Mouse (Mus musculus) kidney, embryonic 14.5 days (tissue): ENCODE results near the gene Fndc5. TPM values are rescaled to one million over a fixed set of nuclear protein-coding genes. Genes with fewer than 3 reads are reported as not detected.

Source experiments
- ATAC-seq: fragments of 200-750 bp; cut with Nextera tagmentation; 2 replicates; pipeline ENCODE4 v1.8.0; 2017; ENCODE audit warnings: moderate number of reproducible peaks, mild to moderate bottlenecking, moderate TSS enrichment, moderate library complexity; ENCODE audit not compliant: low FRiP score, low TSS enrichment
- H3K27ac ChIP-seq: fragments of 300-500 bp; sonication (generic); 2 replicates; pipeline ENCODE4 v1.5.1; 2014; ENCODE audit warnings: low read depth, mild to moderate bottlenecking, low read length, moderate library complexity, mixed read lengths
- H3K27me3 ChIP-seq: fragments of 300-500 bp; sonication (generic); 2 replicates; pipeline ENCODE4 v1.6.1; 2014; ENCODE audit warnings: mild to moderate bottlenecking, low read length; ENCODE audit not compliant: control insufficient read depth, insufficient read depth
- H3K36me3 ChIP-seq: fragments of 300-500 bp; sonication (generic); 2 replicates; pipeline ENCODE4 v1.6.1; 2014; ENCODE audit warnings: low read length, mixed read lengths; ENCODE audit not compliant: control insufficient read depth, insufficient read depth
- H3K4me1 ChIP-seq: fragments of 300-500 bp; sonication (generic); 2 replicates; pipeline ENCODE4 v1.6.1; 2014; ENCODE audit warnings: low read length, mixed read lengths; ENCODE audit not compliant: control insufficient read depth, insufficient read depth
- H3K4me2 ChIP-seq: fragments of 300-500 bp; sonication (generic); replicated peaks from 2 replicates; pipeline ENCODE4 v1.6.1; 2014; ENCODE audit warnings: low read depth, mild to moderate bottlenecking, low read length
- H3K4me3 ChIP-seq: fragments of 300-500 bp; sonication (generic); 2 replicates; pipeline ENCODE4 v1.5.1; 2014; ENCODE audit warnings: mild to moderate bottlenecking, low read length
- H3K9ac ChIP-seq: fragments of 300-500 bp; sonication (generic); 2 replicates; pipeline ENCODE4 v1.6.1; 2014; ENCODE audit warnings: low read depth, mild to moderate bottlenecking, low read length, moderate library complexity
- H3K9me3 ChIP-seq: fragments of 300-500 bp; sonication (generic); 2 replicates; pipeline ENCODE4 v1.6.1; 2016; ENCODE audit warnings: low read length; ENCODE audit not compliant: control insufficient read depth
- WGBS: fragments of 180-500 bp; shearing (Covaris S2); extraction: QIAGEN DNeasy Blood & Tissue Kit; methylation state at CpG from one replicate; pipeline ENCODE4 v1.1.7; 2014; 5-methylcytosine and 5-hydroxymethylcytosine counted together
- polyA plus RNA-seq: library from polyadenylated mRNA; unstranded; fragments of >200 nt; fragmentation: Nextera tagmentation; extraction: Ambion mirVana; gene quantifications from 2 replicates; pipeline ENCODE4 v1.2.1, GENCODE M21; 2014

Gene Fndc5
- polyA plus RNA-seq, 1 experiment from 2014 or later: 4.3 TPM

DNA sequence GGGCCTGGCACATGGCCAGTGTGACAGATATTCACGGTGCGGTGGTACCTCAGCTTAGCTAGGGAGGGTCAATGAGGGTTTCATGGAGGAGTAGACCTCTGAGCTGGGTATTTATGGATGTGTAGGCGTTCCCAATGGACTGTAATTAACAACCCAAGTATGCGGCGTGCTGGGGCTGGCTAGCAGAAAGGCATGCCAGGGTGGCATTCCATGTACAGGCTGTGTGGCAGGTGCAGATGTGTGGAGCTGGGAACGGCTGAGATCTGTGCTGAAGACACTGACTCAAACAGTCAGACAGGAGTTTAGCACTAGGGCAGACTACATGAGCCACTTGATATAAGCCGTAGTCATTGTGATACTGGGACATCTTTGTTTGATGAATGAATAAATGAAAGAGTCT, 28.2 kb upstream of the Fndc5 start:
- Histone ChIP-seq H3K9ac (no peak overlapping the region), H3K4me1 (peaks cover 36% of the 10 kb centered on the region), H3K4me3 (no peak overlapping the region), H3K4me2 (no peak overlapping the region), H3K27me3 (peaks cover 26% of the 10 kb centered on the region), H3K36me3 (no peaks in the 10 kb centered on the region), H3K27ac (no peak overlapping the region), H3K9me3 (no peaks in the 10 kb centered on the region)
- no peak for ATAC-seq
- 51% methylated on average over 7 of the region's 7 CpGs for WGBS

DNA sequence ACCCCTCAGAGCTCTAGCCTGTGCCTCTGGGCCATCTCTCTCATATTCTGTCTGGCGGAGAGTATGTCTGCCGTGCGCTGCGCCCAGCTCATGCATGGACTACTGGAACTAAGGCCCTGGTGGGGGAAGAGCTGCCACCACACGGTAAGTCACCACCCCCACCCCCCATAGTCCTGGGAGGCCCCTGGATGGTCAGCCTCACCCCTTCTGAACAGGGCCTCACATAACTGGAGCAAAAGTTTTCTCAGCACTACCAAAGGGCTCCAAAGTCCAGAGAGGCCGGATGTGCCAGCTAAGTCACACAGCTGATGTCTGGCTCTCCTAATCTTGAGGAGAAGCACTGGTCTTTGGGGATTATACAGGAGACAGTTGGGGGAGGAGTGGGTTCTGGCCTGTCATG, 26.0 kb upstream of the Fndc5 start:
- Histone ChIP-seq H3K4me1 (peaks cover 34% of the 10 kb centered on the region; the same call in 1 of the 2 replicates), H3K27ac (no peak overlapping the region), H3K27me3 (peaks cover 10% of the 10 kb centered on the region; the same call in 1 of the 2 replicates), H3K9me3 (no peaks in the 10 kb centered on the region), H3K4me3 (no peak overlapping the region), H3K4me2 (no peak overlapping the region), H3K9ac (no peak overlapping the region), H3K36me3 (no peaks in the 10 kb centered on the region)
- 82% methylated on average over 6 of the region's 6 CpGs for WGBS
- no peak for ATAC-seq

DNA sequence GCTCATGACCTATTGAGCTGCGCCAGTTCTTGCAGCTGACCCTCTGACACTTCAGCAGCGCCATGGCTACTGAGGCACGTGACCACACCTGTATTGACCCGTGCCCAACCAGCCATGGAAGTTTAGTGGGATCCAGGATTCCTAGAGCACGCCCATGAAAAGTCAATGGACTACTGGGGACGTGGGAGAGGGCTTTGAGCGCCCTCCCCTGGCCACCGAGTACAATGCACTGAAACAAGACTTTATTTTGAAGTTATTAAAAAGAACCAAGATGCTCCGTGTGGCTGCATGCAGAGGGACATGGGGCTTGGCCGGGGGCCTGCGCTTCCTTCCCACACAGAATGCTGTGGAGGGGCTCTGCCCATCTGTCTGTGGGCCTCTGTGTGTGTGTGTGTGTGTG, 25.4 kb upstream of the Fndc5 start:
- Histone ChIP-seq H3K4me1 (peaks cover 34% of the 10 kb centered on the region; the same call in 1 of the 2 replicates), H3K4me2 (no peak overlapping the region), H3K9me3 (no peaks in the 10 kb centered on the region), H3K27ac (no peak overlapping the region), H3K4me3 (no peak overlapping the region), H3K9ac (no peak overlapping the region), H3K27me3 (peaks cover 7% of the 10 kb centered on the region; the same call in 1 of the 2 replicates), H3K36me3 (no peaks in the 10 kb centered on the region)
- no peak for ATAC-seq
- WGBS: 48% methylated on average over 11 of the region's 11 CpGs

DNA sequence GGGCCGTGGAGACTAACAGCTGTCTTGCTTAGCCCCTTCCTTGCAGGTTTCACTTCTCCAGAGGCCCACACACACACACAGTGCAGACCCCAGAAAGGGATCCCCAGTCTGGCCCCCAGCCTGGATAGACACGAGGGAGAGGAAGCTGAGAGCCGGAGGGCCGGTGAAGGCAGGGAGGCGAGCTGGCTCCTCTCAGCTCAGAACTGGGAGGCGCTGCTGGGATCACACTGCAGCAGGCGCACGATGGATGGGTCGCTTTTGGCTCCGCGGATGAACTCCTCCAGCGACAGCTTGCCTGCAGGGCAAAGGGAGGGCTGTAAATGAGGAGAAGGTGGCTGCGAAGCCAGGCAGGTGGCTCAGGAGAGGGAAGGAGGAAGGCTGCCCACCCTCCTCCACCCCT, 24.6 kb upstream of the Fndc5 start:
- 35% methylated on average over 13 of the region's 13 CpGs for WGBS
- Histone ChIP-seq H3K9me3 (no peaks in the 10 kb centered on the region), H3K36me3 (no peaks in the 10 kb centered on the region), H3K27me3 (peaks cover 1% of the 10 kb centered on the region; the same call in 1 of the 2 replicates), H3K4me2 (no peak overlapping the region), H3K4me1 (peaks cover 34% of the 10 kb centered on the region; the same call in 1 of the 2 replicates), H3K9ac (peak overlapping the region; percentile 2; the same call in 1 of the 2 replicates), H3K27ac (no peak overlapping the region; the same call in 1 of the 2 replicates), H3K4me3 (no peak overlapping the region)
- ATAC-seq: no peak

DNA sequence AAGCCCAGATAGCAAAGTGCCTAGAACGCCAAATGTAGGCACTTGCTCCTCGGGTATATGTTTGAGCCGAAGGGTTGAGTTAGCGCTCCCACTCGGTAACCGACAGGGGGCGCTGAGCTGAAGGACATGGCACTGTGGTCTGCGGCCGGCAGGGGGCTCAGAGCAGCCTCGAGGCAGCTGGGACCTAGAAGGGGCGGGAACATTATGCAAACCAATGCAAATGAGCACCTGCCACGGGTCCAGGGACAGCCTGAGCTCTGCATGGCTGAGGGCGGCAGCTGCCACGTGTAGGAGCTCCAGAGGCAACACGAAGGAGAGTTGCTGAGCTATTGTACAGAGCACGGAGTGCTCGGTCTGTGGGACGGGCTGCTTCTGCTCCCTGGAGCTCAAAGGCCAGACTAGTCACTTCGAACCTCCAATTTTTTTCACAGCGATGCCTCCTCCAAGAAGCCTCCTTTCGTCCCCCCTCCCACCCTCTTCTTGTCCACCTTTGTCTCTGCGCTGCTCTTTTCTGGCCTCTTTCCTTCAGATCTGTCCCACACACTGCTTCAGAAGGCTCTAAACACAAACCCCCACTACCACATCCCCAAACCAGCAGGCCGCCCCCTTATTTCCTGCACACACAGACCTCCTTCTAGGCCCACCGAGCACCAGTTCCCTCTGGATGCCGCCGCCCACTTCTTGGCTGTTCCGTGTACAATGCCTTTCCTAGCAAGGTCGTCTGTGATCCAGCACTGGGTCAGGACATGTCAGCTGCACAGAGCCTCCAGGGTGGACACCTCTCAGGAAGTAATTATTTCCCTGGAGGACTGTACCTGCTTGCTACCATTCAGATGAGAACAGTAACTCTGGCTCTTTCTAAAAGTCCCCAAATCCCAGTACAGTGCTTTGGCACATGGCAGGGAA, 23.5 kb upstream of the Fndc5 start:
- H3K27me3 ChIP-seq: no peaks in the 10 kb centered on the region; the same call in 1 of the 2 replicates
- H3K9ac ChIP-seq: no peak overlapping the region
- no peak overlapping the region for H3K27ac ChIP-seq
- WGBS: 32% methylated on average over 28 of the region's 28 CpGs
- H3K4me2 ChIP-seq: no peak overlapping the region
- no peaks in the 10 kb centered on the region for H3K36me3 ChIP-seq
- no peaks in the 10 kb centered on the region for H3K9me3 ChIP-seq
- H3K4me1 ChIP-seq: peaks cover 34% of the 10 kb centered on the region; the same call in 1 of the 2 replicates
- H3K4me3 ChIP-seq: no peak overlapping the region
- ATAC-seq: peak; percentile 71

DNA sequence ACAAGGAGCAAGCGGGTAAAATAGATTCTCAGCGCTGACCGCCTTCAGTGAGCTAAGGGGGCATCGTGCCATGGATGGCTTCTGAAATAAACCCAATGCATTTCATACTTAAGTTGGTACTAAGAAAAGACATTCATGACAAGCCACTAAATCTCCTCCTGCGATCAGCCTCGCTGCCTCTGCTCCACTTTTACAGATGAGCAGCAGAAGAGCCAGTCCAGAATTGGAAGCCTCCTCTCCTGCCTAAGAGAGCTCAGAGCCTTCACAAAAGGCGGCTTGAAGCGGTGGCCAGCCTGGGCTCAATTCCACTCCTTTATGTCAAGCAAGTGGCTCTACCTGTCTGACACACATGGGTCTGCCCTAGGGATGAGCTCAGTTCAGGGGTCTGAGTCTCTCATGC, 20.1 kb upstream of the Fndc5 start:
- ATAC-seq: no peak
- H3K36me3 ChIP-seq: no peaks in the 10 kb centered on the region
- 91% methylated on average over 8 of the region's 8 CpGs for WGBS
- peaks cover 32% of the 10 kb centered on the region for H3K4me1 ChIP-seq
- H3K27me3 ChIP-seq: peaks cover 17% of the 10 kb centered on the region
- no peak overlapping the region for H3K4me2 ChIP-seq
- H3K27ac ChIP-seq: no peak overlapping the region
- H3K4me3 ChIP-seq: no peak overlapping the region
- H3K9ac ChIP-seq: no peak overlapping the region
- no peaks in the 10 kb centered on the region for H3K9me3 ChIP-seq

DNA sequence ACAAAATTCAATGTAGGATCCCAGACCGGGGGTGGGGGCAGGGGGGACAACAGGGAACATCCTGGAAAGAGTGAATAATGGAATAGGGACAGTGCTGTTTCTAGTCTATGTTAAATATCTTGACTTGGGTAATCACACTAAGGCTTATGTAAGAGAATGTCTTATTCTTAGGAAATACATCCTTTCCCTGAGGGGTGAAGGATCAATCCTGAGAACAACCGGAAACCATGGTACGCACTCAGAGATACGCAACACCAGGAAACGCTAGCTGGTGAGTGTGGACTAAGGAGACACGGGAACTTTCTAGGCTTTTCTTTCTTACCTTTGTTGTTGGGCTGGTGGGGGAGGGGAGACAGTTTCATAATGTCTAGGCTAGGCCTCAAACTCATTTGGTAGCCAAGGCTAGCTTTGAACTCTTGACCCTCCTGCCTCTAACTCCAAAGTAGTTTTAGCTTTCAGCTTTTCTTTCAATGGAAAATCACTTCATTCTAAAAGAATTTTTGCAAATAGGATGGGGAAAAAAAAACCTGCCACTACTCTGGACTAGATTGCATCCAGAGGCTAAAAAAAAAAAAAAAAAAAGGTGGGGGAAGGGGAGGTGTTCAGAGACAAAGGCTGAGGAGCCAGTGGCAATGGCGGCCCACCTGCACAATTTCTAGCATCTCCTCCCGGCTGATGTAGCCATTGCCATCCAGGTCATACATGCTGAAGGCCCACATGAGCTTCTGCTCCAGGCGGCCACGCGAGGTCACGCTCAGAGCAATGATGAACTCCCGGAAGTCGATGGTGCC, 18.9 kb upstream of the Fndc5 start:
- no peak overlapping the region for H3K27ac ChIP-seq
- H3K9me3 ChIP-seq: no peaks in the 10 kb centered on the region
- no peak overlapping the region for H3K4me2 ChIP-seq
- no peak overlapping the region for H3K9ac ChIP-seq
- no peak overlapping the region for H3K4me3 ChIP-seq
- H3K4me1 ChIP-seq: peaks cover 23% of the 10 kb centered on the region
- no peak for ATAC-seq
- WGBS: 88% methylated on average over 14 of the region's 14 CpGs
- H3K36me3 ChIP-seq: no peaks in the 10 kb centered on the region
- peaks cover 19% of the 10 kb centered on the region for H3K27me3 ChIP-seq

DNA sequence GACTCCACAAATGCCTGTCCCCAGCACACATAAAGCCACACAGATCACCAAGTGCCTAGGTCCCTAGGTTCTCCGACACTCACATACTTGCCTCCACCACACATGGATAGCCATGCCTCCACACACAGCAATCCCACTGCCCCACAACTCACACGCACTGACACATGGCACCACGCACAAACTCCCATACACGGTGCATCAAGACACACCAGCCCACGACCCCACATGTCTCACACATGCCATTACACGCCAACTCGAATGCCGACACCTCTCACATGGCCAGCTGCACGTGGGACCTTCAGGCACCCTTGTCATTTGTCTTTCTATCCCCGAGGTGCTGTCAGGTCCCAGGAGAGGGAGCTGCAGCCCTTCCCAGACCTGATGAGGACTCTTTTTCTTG, 17.1 kb upstream of the Fndc5 start:
- Histone ChIP-seq H3K4me3 (no peak overlapping the region), H3K27me3 (peaks cover 19% of the 10 kb centered on the region)
- WGBS: 78% methylated on average over 10 of the region's 10 CpGs

More for the DNA sequence above, 17.1 kb upstream of the Fndc5 start:
- Histone ChIP-seq H3K4me2 (no peak overlapping the region), H3K9ac (no peak overlapping the region), H3K4me1 (peaks cover 19% of the 10 kb centered on the region), H3K27ac (no peak overlapping the region), H3K9me3 (no peaks in the 10 kb centered on the region), H3K36me3 (no peaks in the 10 kb centered on the region)
- no peak for ATAC-seq
